Mouse (Mus musculus): Measurements from ENCODE around the gene Csnk2a2. TPM values are rescaled to one million over a fixed set of nuclear protein-coding genes. Genes with fewer than 3 reads are reported as not detected.

The Csnk2a2 gene
- total and polyA plus RNA-seq, 2 experiments from 2014 or later = 9.3 to 17.5 TPM

- DNase-seq (ENCODE audit: low spot score) (no peak), ATAC-seq (no peak)
- no peaks in the 10 kb centered on the region for H3K27me3 ChIP-seq (ENCODE audit: insufficient read depth, low read length)
- H3K9ac ChIP-seq (replicated peaks; ENCODE audit: low read length) = no peak overlapping the region
- H3K27ac ChIP-seq = no peak overlapping the region
- TF ChIP-seq CTCF (IDR thresholded peaks at IDR 0.05; ENCODE audit: low read depth) = no peak
- H3K9me3 ChIP-seq (ENCODE audit: low read length) = no peaks in the 10 kb centered on the region
- no peaks in the 10 kb centered on the region for H3K4me1 ChIP-seq (ENCODE audit: insufficient read depth, low read length)
- H3K4me2 ChIP-seq (ENCODE audit: low read depth, low read length) = no peak overlapping the region
- WGBS = 95% methylated on average over 5 of the region's 5 CpGs
- H3K4me3 ChIP-seq (ENCODE audit: low read length) = no peak overlapping the region
- H3K36me3 ChIP-seq (ENCODE audit: insufficient read depth, low read length) = peaks cover 55% of the 10 kb centered on the region
These were observed 39.6 kb downstream of the Csnk2a2 start for GRCm38 (mm10) chr8:95450271-95450670.

GRCm38 (mm10) chr8:95447661-95448060, 42.2 kb downstream of the Csnk2a2 start:
- Histone ChIP-seq H3K9me3 (ENCODE audit: low read length) (no peaks in the 10 kb centered on the region), H3K4me1 (ENCODE audit: insufficient read depth, low read length) (no peaks in the 10 kb centered on the region), H3K36me3 (ENCODE audit: insufficient read depth, low read length) (peaks cover 37% of the 10 kb centered on the region), H3K27me3 (ENCODE audit: insufficient read depth, low read length) (no peaks in the 10 kb centered on the region), H3K4me3 (ENCODE audit: low read length) (no peak overlapping the region), H3K27ac (no peak overlapping the region), H3K4me2 (ENCODE audit: low read depth, low read length) (no peak overlapping the region), H3K9ac (replicated peaks; ENCODE audit: low read length) (no peak overlapping the region)
- ATAC-seq = no peak
- no peak for DNase-seq (ENCODE audit: low spot score)
- no peak for TF ChIP-seq CTCF (IDR thresholded peaks at IDR 0.05; ENCODE audit: low read depth)
- WGBS = 92% methylated on average over 7 of the region's 7 CpGs

GRCm38 (mm10) chr8:95445042-95445441, 44.8 kb downstream of the Csnk2a2 start:
- Histone ChIP-seq H3K4me2 (ENCODE audit: low read depth, low read length) (no peak overlapping the region), H3K4me1 (ENCODE audit: insufficient read depth, low read length) (no peaks in the 10 kb centered on the region), H3K9ac (replicated peaks; ENCODE audit: low read length) (no peak overlapping the region), H3K4me3 (ENCODE audit: low read length) (no peak overlapping the region), H3K27me3 (ENCODE audit: insufficient read depth, low read length) (no peaks in the 10 kb centered on the region), H3K36me3 (ENCODE audit: insufficient read depth, low read length) (peaks cover 16% of the 10 kb centered on the region), H3K9me3 (ENCODE audit: low read length) (no peaks in the 10 kb centered on the region), H3K27ac (no peak overlapping the region)
- WGBS = 78% methylated on average over 4 of the region's 4 CpGs
- ATAC-seq = no peak
- TF ChIP-seq CTCF (IDR thresholded peaks at IDR 0.05; ENCODE audit: low read depth) = no peak
- DNase-seq (ENCODE audit: low spot score) = no peak

- Histone ChIP-seq H3K27me3 (ENCODE audit: insufficient read depth, low read length) (no peaks in the 10 kb centered on the region), H3K27ac (no peak overlapping the region), H3K9me3 (ENCODE audit: low read length) (no peaks in the 10 kb centered on the region)
These were observed 48.3 kb downstream of the Csnk2a2 start for GRCm38 (mm10) chr8:95441491-95442039.

GRCm38 (mm10) chr8:95440168-95440709, 49.6 kb downstream of the Csnk2a2 start:
- DNase-seq (ENCODE audit: low spot score) (no peak), ATAC-seq (no peak)
- H3K4me1 ChIP-seq (ENCODE audit: insufficient read depth, low read length) = no peaks in the 10 kb centered on the region
- H3K9me3 ChIP-seq (ENCODE audit: low read length) = no peaks in the 10 kb centered on the region
- no peak overlapping the region for H3K4me3 ChIP-seq (ENCODE audit: low read length)
- WGBS = 93% methylated on average over 5 of the region's 5 CpGs
- H3K9ac ChIP-seq (replicated peaks; ENCODE audit: low read length) = no peak overlapping the region
- H3K4me2 ChIP-seq (ENCODE audit: low read depth, low read length) = no peak overlapping the region
- no peak for TF ChIP-seq CTCF (IDR thresholded peaks at IDR 0.05; ENCODE audit: low read depth)
- no peaks in the 10 kb centered on the region for H3K27me3 ChIP-seq (ENCODE audit: insufficient read depth, low read length)
- no peak overlapping the region for H3K27ac ChIP-seq
- H3K36me3 ChIP-seq (ENCODE audit: insufficient read depth, low read length) = no peaks in the 10 kb centered on the region

More at GRCm38 (mm10) chr8:95441491-95442039, 48.3 kb downstream of the Csnk2a2 start:
- Histone ChIP-seq H3K36me3 (ENCODE audit: insufficient read depth, low read length) (no peaks in the 10 kb centered on the region), H3K9ac (replicated peaks; ENCODE audit: low read length) (no peak overlapping the region), H3K4me3 (ENCODE audit: low read length) (no peak overlapping the region), H3K4me2 (ENCODE audit: low read depth, low read length) (no peak overlapping the region), H3K4me1 (ENCODE audit: insufficient read depth, low read length) (no peaks in the 10 kb centered on the region)
- WGBS = 61% methylated on average over 5 of the region's 5 CpGs
- TF ChIP-seq CTCF (IDR thresholded peaks at IDR 0.05; ENCODE audit: low read depth) = no peak
- no peak for ATAC-seq
- DNase-seq (ENCODE audit: low spot score) = no peak

- 97% methylated on average over 2 of the region's 2 CpGs for WGBS
- Histone ChIP-seq H3K9me3 (ENCODE audit: low read length) (no peaks in the 10 kb centered on the region), H3K4me3 (ENCODE audit: low read length) (no peak overlapping the region), H3K27me3 (ENCODE audit: insufficient read depth, low read length) (no peaks in the 10 kb centered on the region), H3K36me3 (ENCODE audit: insufficient read depth, low read length) (no peaks in the 10 kb centered on the region), H3K4me2 (ENCODE audit: low read depth, low read length) (no peak overlapping the region), H3K27ac (no peak overlapping the region), H3K4me1 (ENCODE audit: insufficient read depth, low read length) (no peaks in the 10 kb centered on the region), H3K9ac (replicated peaks; ENCODE audit: low read length) (no peak overlapping the region)
- no peak for TF ChIP-seq CTCF (IDR thresholded peaks at IDR 0.05; ENCODE audit: low read depth)
- no peak for DNase-seq (ENCODE audit: low spot score)
- no peak for ATAC-seq
These were observed 50.4 kb downstream of the Csnk2a2 start for GRCm38 (mm10) chr8:95439421-95439820.

GRCm38 (mm10) chr8:95437341-95437992, 52.4 kb downstream of the Csnk2a2 start:
- WGBS = 52% methylated on average over 5 of the region's 5 CpGs
- Histone ChIP-seq H3K27ac (no peak overlapping the region), H3K9ac (replicated peaks; ENCODE audit: low read length) (no peak overlapping the region), H3K4me1 (ENCODE audit: insufficient read depth, low read length) (peaks cover 13% of the 10 kb centered on the region), H3K9me3 (ENCODE audit: low read length) (no peaks in the 10 kb centered on the region), H3K36me3 (ENCODE audit: insufficient read depth, low read length) (no peaks in the 10 kb centered on the region), H3K27me3 (ENCODE audit: insufficient read depth, low read length) (no peaks in the 10 kb centered on the region), H3K4me2 (ENCODE audit: low read depth, low read length) (no peak overlapping the region), H3K4me3 (ENCODE audit: low read length) (no peak overlapping the region)
- no peak for ATAC-seq
- TF ChIP-seq CTCF (IDR thresholded peaks at IDR 0.05; ENCODE audit: low read depth) = no peak
- DNase-seq (ENCODE audit: low spot score) = no peak
